Mouse (Mus musculus) ES-Bruce4 (cell line): ENCODE measurements around the gene Aebp1. TPM values are rescaled to one million over a fixed set of nuclear protein-coding genes. Genes with fewer than 3 reads are reported as not detected.
"Not testable (repeated sequence)": the region's sequence is repeated elsewhere in the genome, so short reads cannot be mapped to it uniquely, and the experiment has no call there.

Experiments used
- H3K27ac ChIP-seq: 2 replicates; pipeline ENCODE4 v1.5.1; 2012; ENCODE audit warnings: low read length, inconsistent platforms; ENCODE audit not compliant: insufficient read depth
- H3K27me3 ChIP-seq: 2 replicates; pipeline ENCODE4 v1.6.1; 2012; ENCODE audit warnings: mild to moderate bottlenecking, low read length, inconsistent platforms; ENCODE audit not compliant: control insufficient read depth, poor library complexity, insufficient read depth, severe bottlenecking
- H3K36me3 ChIP-seq: 2 replicates; pipeline ENCODE4 v1.6.1; 2012; ENCODE audit warnings: inconsistent platforms, mild to moderate bottlenecking, low read length, moderate library complexity; ENCODE audit not compliant: control insufficient read depth, poor library complexity, insufficient read depth, severe bottlenecking
- H3K4me1 ChIP-seq: one replicate; pipeline ENCODE4 v1.8.1; 2011; ENCODE audit warnings: low read length; ENCODE audit not compliant: control insufficient read depth, insufficient read depth
- H3K4me3 ChIP-seq: 2 replicates; pipeline ENCODE4 v1.5.1; 2011; ENCODE audit warnings: low read depth, mild to moderate bottlenecking, low read length
- H3K9ac ChIP-seq: 2 replicates; pipeline ENCODE4 v1.6.1; 2012; ENCODE audit warnings: low read depth, mild to moderate bottlenecking, inconsistent platforms; ENCODE audit not compliant: poor library complexity, severe bottlenecking
- H3K9me3 ChIP-seq: replicated peaks from 2 replicates; pipeline ENCODE4 v1.6.1; 2012; ENCODE audit warnings: mild to moderate bottlenecking, low read length, inconsistent platforms; ENCODE audit not compliant: control insufficient read depth, poor library complexity, insufficient read depth, severe bottlenecking
- CTCF ChIP-seq: IDR thresholded peaks from one replicate; pipeline ENCODE4 v1.8.1; 2011; ENCODE audit warnings: low read depth, low read length
- EP300 ChIP-seq: IDR thresholded peaks from 2 replicates; pipeline ENCODE4 v1.6.1; 2011; ENCODE audit warnings: low read depth, low read length; ENCODE audit not compliant: insufficient read depth
- POLR2A ChIP-seq: IDR thresholded peaks from one replicate; pipeline ENCODE4 v1.8.1; 2011; ENCODE audit warnings: low read length; ENCODE audit not compliant: insufficient read depth
- polyA plus RNA-seq: library from polyadenylated mRNA; stranded (reverse); fragments of >200 nt; gene quantifications from 2 replicates; pipeline ENCODE4 v1.2.4, GENCODE M21; 2011; ENCODE audit warnings: low read depth; ENCODE audit not compliant: missing spikeins, insufficient read depth, insufficient read length

The Aebp1 gene
- polyA plus RNA-seq, 1 experiment: 5.5 TPM

DNA sequence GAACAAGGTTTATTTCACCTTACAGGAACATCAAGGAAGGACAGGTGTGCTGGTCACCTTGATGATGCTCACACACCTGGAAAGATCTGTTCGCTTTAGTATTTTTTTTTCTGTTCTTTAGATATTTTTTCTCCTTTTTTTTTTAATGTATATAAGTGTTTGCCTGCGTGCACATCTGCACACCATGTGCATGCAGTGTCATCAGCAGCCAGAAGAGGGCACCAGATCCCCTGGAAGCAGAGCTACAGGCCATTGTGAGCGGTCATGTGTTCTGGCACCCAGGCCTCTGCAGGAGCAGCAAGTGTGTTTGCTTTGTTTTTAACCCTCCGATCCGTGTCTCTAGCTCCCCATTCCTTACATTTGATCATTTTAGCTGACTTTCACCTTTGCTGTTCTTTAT lies 18.2 kb downstream of the Aebp1 start:
- peak; percentile 94 for TF ChIP-seq CTCF
- TF ChIP-seq EP300: peak; percentile 44; the same call in 1 of the 2 replicates
- no peak for TF ChIP-seq POLR2A
- H3K4me3 ChIP-seq: no peak overlapping the region
- H3K4me1 ChIP-seq: no peaks in the 10 kb centered on the region
- peaks cover 4% of the 10 kb centered on the region; the same call in 1 of the 2 replicates for H3K36me3 ChIP-seq
- peak overlapping the region; percentile 77; the same call in 1 of the 2 replicates for H3K9ac ChIP-seq
- H3K27ac ChIP-seq: 0 out of 2 replicates have a peak overlapping the region, but pooled peaks have one; percentile 4
- no peaks in the 10 kb centered on the region for H3K27me3 ChIP-seq
- no peaks in the 10 kb centered on the region for H3K9me3 ChIP-seq

DNA sequence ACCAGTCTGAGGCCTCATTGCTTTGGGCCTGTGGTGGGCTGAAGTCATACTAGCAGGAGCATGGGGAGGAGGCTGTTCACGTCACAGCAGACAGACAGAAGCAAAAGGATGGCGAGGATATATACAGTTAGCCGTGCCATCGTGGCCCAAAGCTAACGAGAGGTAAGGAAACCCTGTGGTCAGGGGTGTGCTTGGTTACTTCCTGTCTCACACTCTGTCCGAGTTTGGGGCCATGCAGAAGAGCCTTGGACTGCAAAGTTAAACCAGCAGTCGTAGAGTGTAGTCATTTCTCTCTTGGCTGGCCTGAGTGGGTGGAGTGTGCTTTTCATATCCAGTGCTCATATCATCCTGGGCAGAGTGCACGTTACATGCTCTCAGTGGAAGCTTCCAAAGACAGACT lies 20.8 kb downstream of the Aebp1 start:
- H3K27ac ChIP-seq: no peak overlapping the region
- TF ChIP-seq POLR2A: no peak
- TF ChIP-seq CTCF: no peak
- no peak for TF ChIP-seq EP300
- no peak overlapping the region for H3K9ac ChIP-seq
- H3K9me3 ChIP-seq: no peaks in the 10 kb centered on the region
- no peak overlapping the region for H3K4me3 ChIP-seq
- no peaks in the 10 kb centered on the region for H3K27me3 ChIP-seq
- no peaks in the 10 kb centered on the region for H3K36me3 ChIP-seq
- no peaks in the 10 kb centered on the region for H3K4me1 ChIP-seq

DNA sequence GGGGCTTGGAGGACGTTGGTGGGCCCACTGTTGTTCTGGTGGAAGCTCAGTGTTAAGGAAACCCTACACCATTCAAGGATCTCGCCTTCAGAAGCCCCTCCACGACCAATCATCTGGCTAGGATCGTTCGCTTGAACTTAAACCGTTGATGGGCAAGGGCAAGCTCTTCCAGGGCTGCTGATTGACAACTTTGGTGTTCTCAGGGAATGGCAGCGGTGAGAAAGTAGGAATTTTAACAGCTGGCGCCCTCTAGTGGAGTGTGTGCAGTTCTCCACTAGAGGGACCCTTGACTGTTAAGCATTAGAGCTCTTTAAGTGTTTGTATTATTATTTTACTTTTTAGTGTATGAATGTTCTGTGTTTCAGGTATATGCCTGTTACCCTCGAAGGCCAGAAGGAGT lies 24.4 kb downstream of the Aebp1 start:
- TF ChIP-seq POLR2A: no peak
- TF ChIP-seq CTCF: peak; percentile 52
- no peaks in the 10 kb centered on the region for H3K36me3 ChIP-seq
- no peak overlapping the region for H3K4me3 ChIP-seq
- no peak overlapping the region for H3K27ac ChIP-seq
- H3K4me1 ChIP-seq: no peaks in the 10 kb centered on the region
- no peak overlapping the region for H3K9ac ChIP-seq
- H3K27me3 ChIP-seq: no peaks in the 10 kb centered on the region
- no peaks in the 10 kb centered on the region for H3K9me3 ChIP-seq

DNA sequence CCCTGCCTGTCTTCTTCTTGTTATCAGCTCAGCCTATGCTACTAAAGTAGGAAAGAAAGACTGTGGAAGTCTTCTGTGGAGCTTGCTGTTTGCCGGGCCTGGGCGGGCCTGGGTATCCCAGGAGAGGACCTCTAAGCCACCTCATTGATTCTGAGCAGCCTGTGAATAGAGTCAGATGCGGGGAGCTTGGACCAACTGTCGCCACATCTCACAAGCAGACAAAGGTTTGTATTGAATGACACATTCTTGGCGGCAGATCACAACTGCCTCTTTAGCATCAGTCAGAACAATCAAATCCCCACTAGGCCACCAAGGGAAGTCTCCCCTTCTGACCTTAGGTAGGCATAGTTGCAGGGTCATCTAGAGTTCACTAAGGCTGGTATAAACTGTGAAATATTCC lies 25.5 kb downstream of the Aebp1 start:
- Histone ChIP-seq H3K36me3 (no peaks in the 10 kb centered on the region), H3K27me3 (no peaks in the 10 kb centered on the region), H3K9me3 (no peaks in the 10 kb centered on the region), H3K9ac (no peak overlapping the region), H3K4me3 (0 out of 2 replicates have a peak overlapping the region, but pooled peaks have one; percentile 0), H3K4me1 (no peaks in the 10 kb centered on the region), H3K27ac (no peak overlapping the region)
- TF ChIP-seq POLR2A (no peak), EP300 (no peak), CTCF (no peak)

DNA sequence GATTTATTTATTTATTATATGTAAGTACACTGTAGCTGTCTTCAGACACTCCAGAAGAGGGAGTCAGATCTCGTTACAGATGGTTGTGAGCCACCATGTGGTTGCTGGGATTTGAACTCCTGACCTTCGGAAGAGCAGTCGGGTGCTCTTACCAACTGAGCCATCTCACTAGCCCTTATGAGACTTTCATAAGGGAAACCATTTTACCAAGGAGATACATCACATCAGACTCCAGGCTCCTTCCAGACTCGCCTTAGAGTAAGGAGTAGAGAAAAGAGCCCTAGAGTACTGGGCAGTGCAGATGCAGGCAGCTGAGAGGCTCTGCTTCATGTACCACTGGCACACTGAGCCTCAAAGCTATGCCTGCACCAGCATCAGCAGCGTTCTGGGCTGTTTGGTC lies 26.8 kb downstream of the Aebp1 start:
- H3K4me1 ChIP-seq, H3K27ac ChIP-seq, H3K4me3 ChIP-seq: not testable (repeated sequence)

DNA sequence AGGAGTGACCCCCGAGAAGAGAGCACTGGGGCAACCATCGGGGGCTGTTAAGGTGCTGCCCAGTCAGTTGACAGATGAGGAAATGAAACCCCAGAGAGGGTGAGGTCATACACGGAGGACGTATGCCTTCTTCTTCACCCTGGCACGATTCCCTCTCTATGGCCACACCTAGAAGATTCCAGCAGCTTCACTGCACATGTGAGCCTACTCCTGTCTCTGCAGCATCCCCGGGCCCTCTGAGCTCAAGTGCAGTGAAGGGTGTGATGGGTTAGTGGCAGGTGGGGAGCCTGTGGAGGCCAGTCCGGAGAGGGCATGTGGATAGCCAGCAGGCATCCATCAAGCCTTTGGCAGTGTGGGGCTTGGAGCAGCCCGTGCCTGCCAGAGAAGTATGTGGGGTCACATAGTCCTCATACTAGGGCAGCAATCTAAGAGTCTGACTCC lies 30.4 kb downstream of the Aebp1 start:
- H3K4me1 ChIP-seq: peaks cover 1% of the 10 kb centered on the region
- TF ChIP-seq POLR2A (no peak), CTCF (no peak), EP300 (no peak)
- H3K4me3 ChIP-seq: no peak overlapping the region
- H3K9me3 ChIP-seq: no peaks in the 10 kb centered on the region
- H3K36me3 ChIP-seq: no peaks in the 10 kb centered on the region
- H3K27me3 ChIP-seq: no peaks in the 10 kb centered on the region
- H3K9ac ChIP-seq: no peak overlapping the region
- no peak overlapping the region for H3K27ac ChIP-seq

More for the DNA sequence above, 26.8 kb downstream of the Aebp1 start:
- H3K9ac ChIP-seq, H3K36me3 ChIP-seq, H3K27me3 ChIP-seq, H3K9me3 ChIP-seq: not testable (repeated sequence)
